Mouse (Mus musculus) hematopoietic stem cell, adult 5-6 weeks (primary cell): Measurements from ENCODE around the gene Topbp1. TPM values are rescaled to one million over a fixed set of nuclear protein-coding genes. Genes with fewer than 3 reads are reported as not detected.
"Not testable (repeated sequence)": the region's sequence is repeated elsewhere in the genome, so short reads cannot be mapped to it uniquely, and the experiment has no call there.

ENCODE experiments used
- ATAC-seq, 2 experiments: fragments of 125-278 bp in 1 of 2; replicated peaks in 1 of 2; 2 replicates each; pipeline ENCODE4 v1.8.0; 2016 to 2017; ENCODE audit warnings: inconsistent platforms in 2 of 2, mild to moderate bottlenecking in 2 of 2, moderate number of reproducible peaks in 2 of 2, low read depth in 1 of 2, moderate TSS enrichment in 1 of 2; ENCODE audit not compliant: low FRiP score in 2 of 2, poor library complexity in 2 of 2, severe bottlenecking in 2 of 2, insufficient read depth in 1 of 2, low TSS enrichment in 1 of 2
- total RNA-seq: library from RNA; stranded (forward); fragments of 172-1452, 232-1000 nt; gene quantifications from 2 replicates; pipeline ENCODE4 v1.2.3, GENCODE M21; 2017

Gene Topbp1
- total RNA-seq, 1 experiment from 2014 or later, result 235 TPM

- peak; percentile 62 to 67 for ATAC-seq
Measured at GRCm38 (mm10) chr9:103332663-103333062, 27.6 kb downstream of the Topbp1 start.

GRCm38 (mm10) chr9:103336912-103337311 is 31.9 kb downstream of the Topbp1 start:
- ATAC-seq, result no peak

GRCm38 (mm10) chr9:103347045-103347444 is 42.0 kb downstream of the Topbp1 start:
- peak; percentile 71 to 73; a peak in 3 of 4 replicates for ATAC-seq

- no peak for ATAC-seq
Measured at GRCm38 (mm10) chr9:103347996-103348490, 43.0 kb downstream of the Topbp1 start.

- ATAC-seq, result no peak
Measured at GRCm38 (mm10) chr9:103348791-103349190, 43.8 kb downstream of the Topbp1 start.

GRCm38 (mm10) chr9:103353500-103354260 is 48.7 kb downstream of the Topbp1 start:
- ATAC-seq, result not testable (repeated sequence)

GRCm38 (mm10) chr9:103357893-103358292 is 52.9 kb downstream of the Topbp1 start:
- ATAC-seq, result no peak; a peak in 1 of 4 replicates

GRCm38 (mm10) chr9:103358545-103358944 is 53.5 kb downstream of the Topbp1 start:
- ATAC-seq, result no peak

- no peak for ATAC-seq
Measured at GRCm38 (mm10) chr9:103360642-103361041, 55.6 kb downstream of the Topbp1 start.

GRCm38 (mm10) chr9:103363088-103363487 is 58.1 kb downstream of the Topbp1 start:
- no peak for ATAC-seq

GRCm38 (mm10) chr9:103363730-103364417 is 58.9 kb downstream of the Topbp1 start:
- no peak for ATAC-seq

GRCm38 (mm10) chr9:103364601-103365289 is 59.7 kb downstream of the Topbp1 start:
- ATAC-seq, result peak in 1 of 2 experiments; percentile 32; a peak in 2 of 4 replicates

GRCm38 (mm10) chr9:103365290-103366247 is 60.6 kb downstream of the Topbp1 start, which contains the start of gene Cdv3:
Gene Cdv3 (minus strand): TSS chr9:103365840.
- peak; percentile 96 to 99 for ATAC-seq

- ATAC-seq, result no peak
Measured at GRCm38 (mm10) chr9:103366356-103366755, 61.3 kb downstream of the Topbp1 start.

- ATAC-seq, result no peak
Measured at GRCm38 (mm10) chr9:103369951-103370350, 64.9 kb downstream of the Topbp1 start.

GRCm38 (mm10) chr9:103372271-103373010 is 67.4 kb downstream of the Topbp1 start:
- no peak for ATAC-seq
